Mouse (Mus musculus) G1E (cell line): ENCODE measurements at regions not wholly inside any gene's neighbourhood (a gene's known extent, or its start where the extent isn't known, plus 50 kb on each side); places are given as distances from the start of the nearest gene placed in this dataset.

Source experiments
- CTCF ChIP-seq: IDR thresholded peaks from 2 replicates; pipeline ENCODE4 v1.5.1; 2012; ENCODE audit warnings: low read depth, low read length, inconsistent platforms, mixed read lengths
- GATA1 ChIP-seq: IDR thresholded peaks from 2 replicates; pipeline ENCODE4 v1.6.1; 2012; ENCODE audit warnings: borderline replicate concordance, low read length, inconsistent platforms, mixed read lengths
- TAL1 ChIP-seq: conservative IDR thresholded peaks from 2 replicates; pipeline ENCODE4 v1.6.1; 2012; ENCODE audit warnings: low read depth, low read length, inconsistent platforms, mixed read lengths

DNA sequence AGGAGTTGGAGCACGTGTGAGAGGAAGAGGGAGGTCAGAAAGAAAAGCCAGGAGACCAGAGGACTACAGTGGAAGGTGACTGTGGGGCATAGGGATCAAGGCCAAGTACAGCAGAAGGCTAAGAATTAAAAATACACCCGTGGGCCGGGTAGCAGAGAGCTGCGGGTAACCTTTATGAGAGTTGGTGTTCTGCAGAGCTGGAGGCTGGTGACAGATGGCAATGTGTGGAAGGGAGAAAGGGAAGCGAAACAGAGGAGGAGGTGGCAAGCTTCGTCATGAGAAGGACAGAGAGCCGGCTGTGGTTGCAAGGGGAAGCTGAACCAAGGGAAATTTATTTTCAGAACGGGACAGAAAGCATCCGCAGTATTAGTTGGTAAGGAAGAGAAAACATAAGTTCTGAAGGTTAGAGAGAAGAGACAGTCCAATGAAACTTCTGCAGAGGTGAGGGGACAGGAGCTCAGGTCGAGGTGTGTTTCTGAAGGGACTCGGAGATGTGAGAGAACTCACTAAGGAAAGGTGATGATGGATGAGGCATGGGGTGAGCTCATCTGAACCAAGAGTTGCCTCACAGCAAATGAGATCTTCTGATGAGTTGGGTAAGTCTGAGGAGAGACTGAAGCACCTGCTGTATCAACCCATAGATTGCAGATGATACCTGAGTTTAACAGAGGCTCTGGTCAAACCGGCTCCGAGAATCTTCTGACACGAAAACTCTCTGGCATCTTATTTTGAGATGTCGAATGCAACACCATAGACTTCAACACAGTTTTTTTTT lies 200.6 kb downstream of the Gm10260 start:
- no peak for TF ChIP-seq CTCF
- TF ChIP-seq GATA1 = no peak
- TF ChIP-seq TAL1 = no peak
